In genomic region chr8:79375775-79376123, GRCm38 (mm10) we compare ENCODE assay signal across 12 mouse cellular contexts. TPM values are rescaled to one million over a fixed set of nuclear protein-coding genes. Genes with fewer than 3 reads are reported as not detected.
DNase-seq lines count a peak whose midpoint lies in the region; ATAC-seq lines count a peak whose summit lies in the region.
"Had no signal": no experiment of that assay in that cellular context is flagged by ENCODE, and none has a peak within 500 bp of the region (broad histone marks: within the 10 kb centered on the region; RNA-seq: fewer than 3 reads in every experiment).

No protein-coding gene starts in this region.

- peak overlapping the region; percentile 49 for H3K4me2 ChIP-seq in heart, embryonic 11.5 days
- H3K4me2 ChIP-seq in lung, embryonic 15.5 days, result no peak overlapping the region
- H3K4me2 ChIP-seq: forebrain, embryonic 15.5 days had no signal

- H3K9ac ChIP-seq in heart, embryonic 11.5 days (ENCODE audit: low read depth, low read length), result no peak overlapping the region
- no peak overlapping the region for H3K9ac ChIP-seq in lung, embryonic 15.5 days
- H3K9ac ChIP-seq: forebrain, embryonic 15.5 days had no signal

- H3K9me3 ChIP-seq in heart, embryonic 11.5 days (replicated peaks; ENCODE audit: control insufficient read depth, low read length), result no peaks in the 10 kb centered on the region
- H3K9me3 ChIP-seq in lung, embryonic 15.5 days, result no peaks in the 10 kb centered on the region
- H3K9me3 ChIP-seq: forebrain, embryonic 15.5 days; hindbrain, embryonic 10.5 days had no signal

- ATAC-seq in heart, embryonic 11.5 days (replicated peaks; ENCODE audit: insufficient number of reproducible peaks, low FRiP score, low TSS enrichment), result no peak
- ATAC-seq in lung, embryonic 15.5 days (ENCODE audit: borderline replicate concordance, extremely low read depth, low FRiP score, low TSS enrichment), result no peak
- peak; percentile 69 for ATAC-seq in megakaryocyte progenitor cell, adult 5-6 weeks (replicated peaks; ENCODE audit: poor library complexity)
- ATAC-seq: forebrain, embryonic 15.5 days had no signal

- WGBS in heart, embryonic 11.5 days (ENCODE audit: insufficient replicate concordance), result 21% methylated on average over 5 of the region's 5 CpGs
- 36% methylated on average over 5 of the region's 5 CpGs for WGBS in lung, embryonic 15.5 days

- H3K4me3 ChIP-seq in heart, embryonic 11.5 days (ENCODE audit: low read depth, low read length), result no peak overlapping the region
- H3K4me3 ChIP-seq in lung, embryonic 15.5 days, result no peak overlapping the region
- H3K4me3 ChIP-seq: forebrain, embryonic 15.5 days; hindbrain, embryonic 10.5 days; myocyte had no signal

- no peaks in the 10 kb centered on the region for H3K36me3 ChIP-seq in heart, embryonic 11.5 days (ENCODE audit: control insufficient read depth, insufficient read depth, low read length)
- peaks cover 19% of the 10 kb centered on the region for H3K36me3 ChIP-seq in lung, embryonic 15.5 days

- H3K4me1 ChIP-seq in heart, embryonic 11.5 days (ENCODE audit: control insufficient read depth, insufficient read depth, low read length), result peaks cover 32% of the 10 kb centered on the region
- H3K4me1 ChIP-seq in lung, embryonic 15.5 days, result peaks cover 44% of the 10 kb centered on the region

- no peaks in the 10 kb centered on the region for H3K27me3 ChIP-seq in heart, embryonic 11.5 days (ENCODE audit: control insufficient read depth, insufficient read depth, low read length)
- H3K27me3 ChIP-seq in lung, embryonic 15.5 days, result no peaks in the 10 kb centered on the region
- H3K27me3 ChIP-seq: forebrain, embryonic 15.5 days had no signal

- DNase-seq in heart, adult 18-20 months, result no peak
- DNase-seq in lung, postnatal 14 days, result no peak
- DNase-seq in layer of hippocampus, adult 8-10 months (ENCODE audit: low spot score in 2 of 2), result peak; percentile 40 to 66
- DNase-seq in ovary, adult 18-20 months (ENCODE audit: low spot score), result no peak
- no peak for DNase-seq in left cerebral cortex, adult 11 months (ENCODE audit: low spot score)
- DNase-seq: lung, postnatal 10 days had no signal

- 0 out of 2 replicates have a peak overlapping the region, but pooled peaks have one; percentile 54 for H3K27ac ChIP-seq in heart, embryonic 11.5 days (ENCODE audit: low read depth, low read length)
- H3K27ac ChIP-seq in lung, embryonic 15.5 days, result peak overlapping the region; percentile 27; the same call in 1 of the 2 replicates
- H3K27ac ChIP-seq: forebrain, embryonic 15.5 days; hindbrain, embryonic 10.5 days had no signal

RNA-seq across cellular contexts. Expression of gene Smad1, which starts 23.6 kb away (rescaled TPM):
- 23.0 and 26.2 TPM in 2 replicates for polyA plus RNA-seq in heart, embryonic 11.5 days (2014; fragmentation: Nextera tagmentation; extraction: Ambion mirVana)
- total RNA-seq in heart, adult 18-20 months (2021), result 10 to 100 TPM; 13.2 to 14.7 TPM
- polyA plus RNA-seq in lung, embryonic 15.5 days (2015; fragmentation: Nextera tagmentation; extraction: Ambion mirVana), result 36.1 and 38.5 TPM in 2 replicates
- 10 to 100 TPM; 22.4 to 30.8 (median 24.9) TPM for total RNA-seq in layer of hippocampus, adult 8-10 months (2022)
- total RNA-seq in megakaryocyte progenitor cell, adult 5-6 weeks (2015), result 12.7 and 15.2 TPM in 2 replicates
- 12.0 and 15.2 TPM in 2 replicates for total RNA-seq in megakaryocyte progenitor cell, adult 5-6 weeks (2017)

Comparison
In these comparisons a context has a peak if more than half of its experiments do, and no peak if none do; other contexts are left out.
1. DNase-seq: peak in layer of hippocampus, adult 8-10 months (2 of 2); none in heart, adult 18-20 months (0 of 2), lung, postnatal 14 days (single experiment), ovary, adult 18-20 months (single experiment) and left cerebral cortex, adult 11 months (single experiment).